Mouse (Mus musculus): ENCODE measurements around the gene Tmem150c.

GRCm38 (mm10) chr5:100032646-100033045 is 127.0 kb downstream of the Tmem150c start:
- TF ChIP-seq CTCF (IDR thresholded peaks at IDR 0.05; ENCODE audit: low read depth, low read length) (no peak), POLR2A (IDR thresholded peaks at IDR 0.05; ENCODE audit: borderline replicate concordance, low read depth, low read length) (no peak)
